Mouse (Mus musculus) neural tube, embryonic 15.5 days (tissue): ENCODE data around the gene 9430015G10Rik. TPM values are rescaled to one million over a fixed set of nuclear protein-coding genes. Genes with fewer than 3 reads are reported as not detected.
"Not testable (repeated sequence)": the region's sequence is repeated elsewhere in the genome, so short reads cannot be mapped to it uniquely, and the experiment has no call there.

Experiments used
- ATAC-seq: fragments of 200-750 bp; cut with Nextera tagmentation; 2 replicates; pipeline ENCODE4 v1.8.0; 2017; ENCODE audit warnings: mild to moderate bottlenecking, moderate TSS enrichment, moderate library complexity; ENCODE audit not compliant: low FRiP score
- H3K27ac ChIP-seq: fragments of 300-500 bp; sonication (generic); replicated peaks from 2 replicates; pipeline ENCODE4 v1.5.1; 2015; ENCODE audit warnings: mild to moderate bottlenecking, inconsistent platforms
- H3K27me3 ChIP-seq: fragments of 300-500 bp; sonication (generic); replicated peaks from 2 replicates; pipeline ENCODE4 v1.6.1; 2015; ENCODE audit warnings: inconsistent platforms
- H3K36me3 ChIP-seq: fragments of 300-500 bp; sonication (generic); 2 replicates; pipeline ENCODE4 v1.6.1; 2015; ENCODE audit warnings: inconsistent platforms
- H3K4me1 ChIP-seq: fragments of 300-500 bp; sonication (generic); 2 replicates; pipeline ENCODE4 v1.6.1; 2015; ENCODE audit warnings: inconsistent platforms
- H3K4me2 ChIP-seq: fragments of 300-500 bp; sonication (generic); 2 replicates; pipeline ENCODE4 v1.6.1; 2015; ENCODE audit warnings: inconsistent platforms, mild to moderate bottlenecking, moderate library complexity
- H3K4me3 ChIP-seq: fragments of 300-500 bp; sonication (generic); replicated peaks from 2 replicates; pipeline ENCODE4 v1.5.1; 2015; ENCODE audit warnings: mild to moderate bottlenecking, inconsistent platforms
- H3K9ac ChIP-seq: fragments of 300-500 bp; sonication (generic); replicated peaks from 2 replicates; pipeline ENCODE4 v1.6.1; 2015; ENCODE audit warnings: mild to moderate bottlenecking, inconsistent platforms
- H3K9me3 ChIP-seq: fragments of 300-500 bp; sonication (generic); replicated peaks from 2 replicates; pipeline ENCODE4 v1.6.1; 2016; ENCODE audit warnings: inconsistent platforms
- WGBS: fragments of 180-500 bp; shearing (Covaris S2); methylation state at CpG from one replicate; pipeline ENCODE4 v1.1.7; 2015; ENCODE audit warnings: mixed read lengths; 5-methylcytosine and 5-hydroxymethylcytosine counted together
- polyA plus RNA-seq: library from polyadenylated mRNA; unstranded; fragments of >200 nt; fragmentation: Nextera tagmentation; extraction: Ambion mirVana; gene quantifications from 2 replicates; pipeline ENCODE4 v1.2.1, GENCODE M21; 2015

Gene 9430015G10Rik
- polyA plus RNA-seq, 1 experiment from 2014 or later: 23.5 TPM

- no peaks in the 10 kb centered on the region for H3K9me3 ChIP-seq
- no peaks in the 10 kb centered on the region for H3K36me3 ChIP-seq
- no peak overlapping the region for H3K27ac ChIP-seq
- no peaks in the 10 kb centered on the region for H3K27me3 ChIP-seq
- no peak overlapping the region for H3K4me3 ChIP-seq
- ATAC-seq: no peak
- H3K4me1 ChIP-seq: no peaks in the 10 kb centered on the region
- H3K4me2 ChIP-seq: no peak overlapping the region
- no peak overlapping the region for H3K9ac ChIP-seq
- 95% methylated on average over 14 of the region's 14 CpGs for WGBS
Observed at GRCm38 (mm10) chr4:156135801-156136200, 26.0 kb downstream of the 9430015G10Rik start.

- Histone ChIP-seq H3K36me3 (no peaks in the 10 kb centered on the region), H3K4me1 (no peaks in the 10 kb centered on the region), H3K27ac (no peak overlapping the region), H3K4me3 (no peak overlapping the region), H3K9me3 (no peaks in the 10 kb centered on the region), H3K4me2 (no peak overlapping the region), H3K9ac (no peak overlapping the region), H3K27me3 (no peaks in the 10 kb centered on the region)
- no peak for ATAC-seq
- WGBS: 92% methylated on average over 30 of the region's 30 CpGs
Observed at GRCm38 (mm10) chr4:156136285-156137100, 26.7 kb downstream of the 9430015G10Rik start.

GRCm38 (mm10) chr4:156150887-156151286 lies 41.1 kb downstream of the 9430015G10Rik start:
- 92% methylated on average over 10 of the region's 10 CpGs for WGBS
- not testable (repeated sequence) for H3K36me3 ChIP-seq, H3K4me1 ChIP-seq, H3K27ac ChIP-seq, H3K9me3 ChIP-seq, H3K9ac ChIP-seq, ATAC-seq, H3K4me3 ChIP-seq, H3K4me2 ChIP-seq, H3K27me3 ChIP-seq

- Histone ChIP-seq H3K4me1 (no peaks in the 10 kb centered on the region), H3K4me2 (no peak overlapping the region), H3K9me3 (no peaks in the 10 kb centered on the region; the same call in 1 of the 2 replicates), H3K36me3 (no peaks in the 10 kb centered on the region), H3K27ac (no peak overlapping the region), H3K9ac (no peak overlapping the region), H3K27me3 (no peaks in the 10 kb centered on the region), H3K4me3 (no peak overlapping the region)
- WGBS: 88% methylated on average over 3 of the region's 3 CpGs
- no peak for ATAC-seq
Observed at GRCm38 (mm10) chr4:156154771-156155170, 45.0 kb downstream of the 9430015G10Rik start.

GRCm38 (mm10) chr4:156166477-156166876 lies 56.7 kb downstream of the 9430015G10Rik start:
- no peak for ATAC-seq

GRCm38 (mm10) chr4:156168611-156169010 lies 58.8 kb downstream of the 9430015G10Rik start:
- WGBS: 98% methylated on average over 8 of the region's 8 CpGs
- no peak for ATAC-seq
- peaks cover 99% of the 10 kb centered on the region for H3K36me3 ChIP-seq

More at GRCm38 (mm10) chr4:156166477-156166876, 56.7 kb downstream of the 9430015G10Rik start:
- H3K4me1 ChIP-seq: no peaks in the 10 kb centered on the region
- no peak overlapping the region for H3K4me3 ChIP-seq
- no peak overlapping the region for H3K27ac ChIP-seq
- 91% methylated on average over 9 of the region's 9 CpGs for WGBS
- peaks cover 99% of the 10 kb centered on the region for H3K36me3 ChIP-seq
- no peaks in the 10 kb centered on the region for H3K27me3 ChIP-seq
- no peak overlapping the region for H3K4me2 ChIP-seq
- no peak overlapping the region for H3K9ac ChIP-seq
- peaks cover 8% of the 10 kb centered on the region; the same call in 1 of the 2 replicates for H3K9me3 ChIP-seq

GRCm38 (mm10) chr4:156169129-156169528 lies 59.3 kb downstream of the 9430015G10Rik start:
- no peak overlapping the region for H3K9ac ChIP-seq
- peaks cover 99% of the 10 kb centered on the region for H3K36me3 ChIP-seq
- H3K4me3 ChIP-seq: no peak overlapping the region
- H3K27me3 ChIP-seq: no peaks in the 10 kb centered on the region
- 97% methylated on average over 10 of the region's 10 CpGs for WGBS
- no peak for ATAC-seq
- H3K27ac ChIP-seq: no peak overlapping the region
- no peaks in the 10 kb centered on the region for H3K4me1 ChIP-seq
- no peak overlapping the region for H3K4me2 ChIP-seq
- H3K9me3 ChIP-seq: no peaks in the 10 kb centered on the region

More at GRCm38 (mm10) chr4:156168611-156169010, 58.8 kb downstream of the 9430015G10Rik start:
- Histone ChIP-seq H3K4me3 (no peak overlapping the region), H3K4me1 (no peaks in the 10 kb centered on the region), H3K27me3 (no peaks in the 10 kb centered on the region), H3K27ac (no peak overlapping the region), H3K9me3 (no peaks in the 10 kb centered on the region), H3K9ac (no peak overlapping the region), H3K4me2 (no peak overlapping the region)

GRCm38 (mm10) chr4:156171828-156172227 lies 62.0 kb downstream of the 9430015G10Rik start:
- H3K36me3 ChIP-seq: peaks cover 100% of the 10 kb centered on the region
- no peak overlapping the region for H3K4me3 ChIP-seq
- no peak overlapping the region for H3K4me2 ChIP-seq
- no peaks in the 10 kb centered on the region for H3K9me3 ChIP-seq
- WGBS: 96% methylated on average over 11 of the region's 11 CpGs
- H3K4me1 ChIP-seq: no peaks in the 10 kb centered on the region
- no peak overlapping the region for H3K9ac ChIP-seq
- ATAC-seq: no peak
- no peak overlapping the region for H3K27ac ChIP-seq
- H3K27me3 ChIP-seq: no peaks in the 10 kb centered on the region

Other genes starting within 250 kb of the 9430015G10Rik start
- gene Tas1r3, start 246.6 kb upstream of the 9430015G10Rik start, polyA plus RNA-seq: 0.36 and 0.46 TPM in 2 replicates
- 28.0 and 29.0 TPM in 2 replicates for gene Cptp, start 240.5 kb upstream of the 9430015G10Rik start, polyA plus RNA-seq
- 66.9 and 73.4 TPM in 2 replicates for gene Ints11, start 240.4 kb upstream of the 9430015G10Rik start, polyA plus RNA-seq
- 58.5 and 62.7 TPM in 2 replicates for gene Pusl1, start 218.2 kb upstream of the 9430015G10Rik start, polyA plus RNA-seq
- 57.7 and 70.3 TPM in 2 replicates for gene Acap3, start 218.2 kb upstream of the 9430015G10Rik start, polyA plus RNA-seq
- gene Ube2j2, start 166.2 kb upstream of the 9430015G10Rik start, polyA plus RNA-seq: 100 and 104 TPM in 2 replicates
- 15.3 and 17.2 TPM in 2 replicates for gene C1qtnf12, start 147.7 kb upstream of the 9430015G10Rik start, polyA plus RNA-seq
- 31.9 and 35.6 TPM in 2 replicates for gene B3galt6, start 117.3 kb upstream of the 9430015G10Rik start, polyA plus RNA-seq
- 118 and 137 TPM in 2 replicates for gene Sdf4, start 117.1 kb upstream of the 9430015G10Rik start, polyA plus RNA-seq
- 0.19 and 0.89 TPM in 2 replicates for gene Tnfrsf4, start 96.1 kb upstream of the 9430015G10Rik start, polyA plus RNA-seq
- gene Tnfrsf18, start 83.8 kb upstream of the 9430015G10Rik start, polyA plus RNA-seq: 1.8 and 3.3 TPM in 2 replicates
- 0.64 TPM in 1 of 2 replicates, not detected in the other for gene Ttll10, start 50.6 kb upstream of the 9430015G10Rik start, polyA plus RNA-seq
- 0.37 and 0.43 TPM in 2 replicates for gene Rnf223, start 20.5 kb downstream of the 9430015G10Rik start, polyA plus RNA-seq
- 87.2 and 100 TPM in 2 replicates for gene Agrn, start 87.5 kb downstream of the 9430015G10Rik start, polyA plus RNA-seq
- gene Isg15, start 90.8 kb downstream of the 9430015G10Rik start, polyA plus RNA-seq: 3.2 and 9.7 TPM in 2 replicates
- gene AW011738, start 93.3 kb downstream of the 9430015G10Rik start, polyA plus RNA-seq: 4.2 and 6.2 TPM in 2 replicates
- 2.3 and 2.8 TPM in 2 replicates for gene Perm1, start 105.9 kb downstream of the 9430015G10Rik start, polyA plus RNA-seq
- gene Plekhn1, start 124.9 kb downstream of the 9430015G10Rik start, polyA plus RNA-seq: 27.2 and 28.7 TPM in 2 replicates
- 50.4 and 61.6 TPM in 2 replicates for gene Noc2l, start 126.0 kb downstream of the 9430015G10Rik start, polyA plus RNA-seq
- gene Samd11, start 145.7 kb downstream of the 9430015G10Rik start, polyA plus RNA-seq: 1.7 TPM in 2 replicates
- gene Vmn2r-ps159, start 221.1 kb downstream of the 9430015G10Rik start, polyA plus RNA-seq: not detected in 2 replicates